Comparison of ENCODE assay signal across 9 mouse cellular contexts in genomic region chr11:87725515-87725914, GRCm38 (mm10). TPM values are rescaled to one million over a fixed set of nuclear protein-coding genes. Genes with fewer than 3 reads are reported as not detected.
DNase-seq lines count a peak whose midpoint lies in the region; ATAC-seq and TF ChIP-seq lines count a peak whose summit lies in the region.
"Had no signal": no experiment of that assay in that cellular context is flagged by ENCODE, and none has a peak within 500 bp of the region (broad histone marks: within the 10 kb centered on the region; RNA-seq: fewer than 3 reads in every experiment).

No protein-coding gene starts in this region.

- no peak overlapping the region for H3K4me3 ChIP-seq in forebrain, embryonic 12.5 days (replicated peaks)
- H3K4me3 ChIP-seq in forebrain, embryonic 14.5 days (ENCODE audit: low read depth, low read length) = no peak overlapping the region
- no peak overlapping the region for H3K4me3 ChIP-seq in lung, embryonic 14.5 days (ENCODE audit: low read depth, low read length)
- no peak overlapping the region for H3K4me3 ChIP-seq in embryonic facial prominence, embryonic 14.5 days (ENCODE audit: low read depth, low read length)
- peak overlapping the region; percentile 40 to 45 for H3K4me3 ChIP-seq in liver, embryonic 14.5 days (ENCODE audit: insufficient read depth in 1 of 2, low read depth in 2 of 2, low read length in 2 of 2)

- H3K9me3 ChIP-seq in forebrain, embryonic 12.5 days = no peaks in the 10 kb centered on the region
- H3K9me3 ChIP-seq in forebrain, embryonic 14.5 days (replicated peaks; ENCODE audit: control insufficient read depth, low read length) = no peaks in the 10 kb centered on the region
- H3K9me3 ChIP-seq in lung, embryonic 14.5 days (ENCODE audit: low read depth, low read length) = no peaks in the 10 kb centered on the region
- no peaks in the 10 kb centered on the region for H3K9me3 ChIP-seq in embryonic facial prominence, embryonic 14.5 days (ENCODE audit: control insufficient read depth, low read length)
- H3K9me3 ChIP-seq in liver, embryonic 14.5 days (ENCODE audit: control insufficient read depth, low read length) = no peaks in the 10 kb centered on the region

- peaks cover 19% of the 10 kb centered on the region for H3K4me1 ChIP-seq in forebrain, embryonic 12.5 days
- H3K4me1 ChIP-seq in forebrain, embryonic 14.5 days (ENCODE audit: control insufficient read depth, insufficient read depth, low read length) = 0 out of 2 replicates have a peak, but pooled peaks cover 2% of the 10 kb centered on the region
- H3K4me1 ChIP-seq in lung, embryonic 14.5 days (ENCODE audit: insufficient read depth) = peaks cover 16% of the 10 kb centered on the region
- peaks cover 14% of the 10 kb centered on the region for H3K4me1 ChIP-seq in embryonic facial prominence, embryonic 14.5 days (ENCODE audit: control insufficient read depth, insufficient read depth, low read length)
- peaks cover 51 to 63% of the 10 kb centered on the region in 2 experiments for H3K4me1 ChIP-seq in liver, embryonic 14.5 days (replicated peaks; ENCODE audit: control insufficient read depth in 2 of 2, insufficient read depth in 2 of 2, low read length in 1 of 2)

- no peak for DNase-seq in forebrain, embryonic 14.5 days (ENCODE audit: low spot score)
- no peak for DNase-seq in lung, embryonic 14.5 days
- DNase-seq in lung, postnatal 36 days = no peak
- DNase-seq in embryonic facial prominence, embryonic 14.5 days (ENCODE audit: low spot score) = no peak
- DNase-seq in liver, embryonic 14.5 days (ENCODE audit: low read depth in 3 of 3, low spot score in 3 of 3) = no peak
- DNase-seq in layer of hippocampus, adult 9-10 months (ENCODE audit: low spot score) = no peak
- DNase-seq in layer of hippocampus, postnatal 36 days = no peak
- DNase-seq: right cerebral cortex, postnatal 25 days had no signal

- 0 out of 2 replicates have a peak overlapping the region, but pooled peaks have one; percentile 38 for H3K9ac ChIP-seq in forebrain, embryonic 12.5 days
- H3K9ac ChIP-seq in forebrain, embryonic 14.5 days (ENCODE audit: low read length) = no peak overlapping the region; the same call in 1 of the 2 replicates
- H3K9ac ChIP-seq in lung, embryonic 14.5 days = peak overlapping the region; percentile 39
- H3K9ac ChIP-seq in embryonic facial prominence, embryonic 14.5 days (ENCODE audit: low read depth, low read length) = no peak overlapping the region; the same call in 1 of the 2 replicates
- H3K9ac ChIP-seq in liver, embryonic 14.5 days (replicated peaks) = peak overlapping the region; percentile 94

- peaks cover 7% of the 10 kb centered on the region; the same call in 1 of the 2 replicates for H3K27me3 ChIP-seq in forebrain, embryonic 12.5 days
- H3K27me3 ChIP-seq in forebrain, embryonic 14.5 days (replicated peaks; ENCODE audit: control insufficient read depth, insufficient read depth, low read length) = no peaks in the 10 kb centered on the region
- H3K27me3 ChIP-seq in lung, embryonic 14.5 days (ENCODE audit: insufficient read depth, low read length) = no peaks in the 10 kb centered on the region
- H3K27me3 ChIP-seq in embryonic facial prominence, embryonic 14.5 days (replicated peaks; ENCODE audit: control insufficient read depth, insufficient read depth, low read length) = no peaks in the 10 kb centered on the region
- H3K27me3 ChIP-seq in liver, embryonic 14.5 days (ENCODE audit: control insufficient read depth, insufficient read depth, low read length) = no peaks in the 10 kb centered on the region

- no peak for TF ChIP-seq EP300 in liver, embryonic 14.5 days (IDR thresholded peaks at IDR 0.05; ENCODE audit: low read depth)

- H3K36me3 ChIP-seq in forebrain, embryonic 12.5 days (replicated peaks) = no peaks in the 10 kb centered on the region
- no peaks in the 10 kb centered on the region for H3K36me3 ChIP-seq in forebrain, embryonic 14.5 days (ENCODE audit: control insufficient read depth, insufficient read depth, low read length)
- H3K36me3 ChIP-seq in lung, embryonic 14.5 days (ENCODE audit: insufficient read depth) = no peaks in the 10 kb centered on the region
- no peaks in the 10 kb centered on the region for H3K36me3 ChIP-seq in embryonic facial prominence, embryonic 14.5 days (ENCODE audit: control insufficient read depth, insufficient read depth, low read length)
- H3K36me3 ChIP-seq in liver, embryonic 14.5 days (replicated peaks; ENCODE audit: control insufficient read depth, insufficient read depth, low read depth) = no peaks in the 10 kb centered on the region

- TF ChIP-seq CTCF in lung, embryonic 14.5 days (IDR thresholded peaks at IDR 0.05; ENCODE audit: low read depth) = no peak
- TF ChIP-seq CTCF in liver, embryonic 14.5 days (IDR thresholded peaks at IDR 0.05; ENCODE audit: low read depth) = no peak

- peak overlapping the region; percentile 15; the same call in 1 of the 2 replicates for H3K4me2 ChIP-seq in forebrain, embryonic 12.5 days
- no peak overlapping the region for H3K4me2 ChIP-seq in forebrain, embryonic 14.5 days (ENCODE audit: low read length)
- peak overlapping the region; percentile 44 for H3K4me2 ChIP-seq in lung, embryonic 14.5 days
- peak overlapping the region; percentile 16; the same call in 1 of the 2 replicates for H3K4me2 ChIP-seq in embryonic facial prominence, embryonic 14.5 days (ENCODE audit: low read depth, low read length)
- peak overlapping the region; percentile 89 for H3K4me2 ChIP-seq in liver, embryonic 14.5 days (ENCODE audit: low read depth)

- no peak for ATAC-seq in forebrain, embryonic 12.5 days (ENCODE audit: low FRiP score)
- no peak for ATAC-seq in forebrain, embryonic 14.5 days
- ATAC-seq in lung, embryonic 14.5 days (ENCODE audit: insufficient read depth) = peak; percentile 23; the same call in 1 of the 2 replicates
- no peak for ATAC-seq in embryonic facial prominence, embryonic 14.5 days (ENCODE audit: low read depth)
- ATAC-seq in liver, embryonic 14.5 days (ENCODE audit: insufficient read depth) = no peak

- H3K27ac ChIP-seq in forebrain, embryonic 12.5 days = peak overlapping the region; percentile 68
- H3K27ac ChIP-seq in forebrain, embryonic 14.5 days (ENCODE audit: low read depth, low read length) = no peak overlapping the region
- peak overlapping the region; percentile 80 for H3K27ac ChIP-seq in lung, embryonic 14.5 days (ENCODE audit: low read depth)
- peak overlapping the region; percentile 75 for H3K27ac ChIP-seq in embryonic facial prominence, embryonic 14.5 days (replicated peaks; ENCODE audit: low read depth, low read length)
- peak overlapping the region; percentile 99 for H3K27ac ChIP-seq in liver, embryonic 14.5 days

RNA-seq across cellular contexts. Expression of gene Supt4a, which starts 11.8 kb away (rescaled TPM):
- polyA plus RNA-seq in forebrain, embryonic 12.5 days (2016; fragmentation: Nextera tagmentation; extraction: Ambion mirVana) = 118 and 137 TPM in 2 replicates
- 160 and 203 TPM in 2 replicates for polyA plus RNA-seq in forebrain, embryonic 14.5 days (2014; fragmentation: Nextera tagmentation; extraction: Ambion mirVana)
- polyA plus RNA-seq in lung, embryonic 14.5 days (2014; fragmentation: Nextera tagmentation; extraction: Ambion mirVana) = 145 and 146 TPM in 2 replicates
- polyA plus RNA-seq in embryonic facial prominence, embryonic 14.5 days (2014; fragmentation: Nextera tagmentation; extraction: Ambion mirVana) = 146 and 153 TPM in 2 replicates
- 111 TPM in 2 replicates for polyA plus RNA-seq in liver, embryonic 14.5 days (2012; rRNA removed)
- 211 and 214 TPM in 2 replicates for polyA plus RNA-seq in liver, embryonic 14.5 days (2014; fragmentation: Nextera tagmentation; extraction: Ambion mirVana)
- total RNA-seq in layer of hippocampus, postnatal 36 days (2021) = 10 to 100 TPM; 71.7 to 78.7 TPM

RNA-seq across cellular contexts. Expression of gene Tspoap1, which starts 34.8 kb away (rescaled TPM):
- 33.0 and 35.1 TPM in 2 replicates for polyA plus RNA-seq in forebrain, embryonic 12.5 days (2016; fragmentation: Nextera tagmentation; extraction: Ambion mirVana)
- 13.5 and 20.2 TPM in 2 replicates for polyA plus RNA-seq in forebrain, embryonic 14.5 days (2014; fragmentation: Nextera tagmentation; extraction: Ambion mirVana)
- 1.5 and 2.5 TPM in 2 replicates for polyA plus RNA-seq in lung, embryonic 14.5 days (2014; fragmentation: Nextera tagmentation; extraction: Ambion mirVana)
- 1.9 and 2.2 TPM in 2 replicates for polyA plus RNA-seq in embryonic facial prominence, embryonic 14.5 days (2014; fragmentation: Nextera tagmentation; extraction: Ambion mirVana)
- 5.4 and 5.5 TPM in 2 replicates for polyA plus RNA-seq in liver, embryonic 14.5 days (2012; rRNA removed)
- polyA plus RNA-seq in liver, embryonic 14.5 days (2014; fragmentation: Nextera tagmentation; extraction: Ambion mirVana) = 1.1 and 2.4 TPM in 2 replicates
- total RNA-seq in layer of hippocampus, postnatal 36 days (2021) = 100 to 1,000 TPM; 146 to 163 TPM

Comparison
In these comparisons a context has a peak if more than half of its experiments do, and no peak if none do; other contexts are left out.
1. H3K9ac ChIP-seq: peak in forebrain, embryonic 12.5 days (single experiment), lung, embryonic 14.5 days (single experiment) and liver, embryonic 14.5 days (single experiment); none in forebrain, embryonic 14.5 days (single experiment) and embryonic facial prominence, embryonic 14.5 days (single experiment).
2. H3K4me3 ChIP-seq: peak in liver, embryonic 14.5 days (2 of 2); none in forebrain, embryonic 12.5 days (single experiment), forebrain, embryonic 14.5 days (single experiment), lung, embryonic 14.5 days (single experiment) and embryonic facial prominence, embryonic 14.5 days (single experiment).